Mouse (Mus musculus): ENCODE data around the gene Asns.
"Not testable (repeated sequence)": the region's sequence is repeated elsewhere in the genome, so short reads cannot be mapped to it uniquely, and the experiment has no call there.

Gene Asns

DNA sequence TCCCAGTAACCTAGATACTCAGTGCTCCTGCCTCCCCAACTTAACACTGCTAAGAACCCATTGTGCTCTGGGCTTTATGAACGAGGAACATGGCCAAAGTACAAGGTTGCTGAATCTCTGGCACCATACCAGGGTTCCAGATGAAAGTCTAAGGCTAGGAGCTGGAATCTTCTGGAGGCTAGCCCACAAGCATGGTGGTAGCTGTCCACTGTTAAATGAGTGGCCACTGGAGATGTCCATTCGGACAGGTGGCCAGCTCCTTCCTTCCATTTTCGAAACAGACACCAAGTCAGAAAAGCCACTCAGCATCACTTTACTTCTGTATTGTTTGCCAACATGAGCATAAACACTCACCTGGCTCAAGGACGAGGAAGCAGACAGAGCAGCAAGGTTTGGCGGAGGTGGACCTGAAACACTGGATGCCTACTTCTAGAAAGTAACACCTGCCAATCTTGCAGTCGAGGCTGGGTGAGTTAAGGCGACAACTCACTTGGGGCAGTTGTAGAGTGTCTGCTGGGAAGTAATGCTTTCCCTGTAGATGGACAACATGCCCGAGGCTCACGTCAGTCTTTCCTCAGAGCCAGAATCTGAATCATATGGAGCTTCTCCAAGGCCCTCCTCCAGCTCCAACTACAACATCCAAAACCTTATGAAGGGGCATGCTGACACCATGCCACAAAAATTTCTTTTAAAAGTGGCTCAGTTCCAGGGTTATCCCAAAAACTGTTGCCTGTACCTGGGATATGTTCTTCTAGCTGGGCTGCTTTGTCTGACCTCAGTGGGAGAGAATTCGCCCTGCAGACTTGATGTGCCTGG, 20.4 kb downstream of the Asns start:
- DNase-seq: no peak

DNA sequence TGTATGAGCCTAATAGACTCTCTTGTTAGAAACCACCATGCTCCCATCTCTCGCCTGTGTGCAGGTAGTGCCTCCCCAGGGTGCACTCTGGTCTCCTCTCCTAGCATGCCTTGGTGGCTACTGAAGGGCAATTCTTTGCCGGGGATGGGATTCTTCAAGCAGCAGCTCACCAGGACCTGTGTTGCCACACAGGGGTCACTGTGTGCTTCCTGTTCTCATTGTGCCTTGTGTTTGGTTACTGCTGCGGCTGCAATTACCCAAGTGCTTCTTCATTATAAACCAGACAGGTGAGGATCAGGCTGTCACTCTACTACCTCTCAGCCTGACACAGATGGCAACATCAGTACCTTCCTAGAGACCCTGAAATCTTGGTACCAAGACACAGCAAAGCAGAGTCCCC, 21.6 kb downstream of the Asns start:
- DNase-seq: no peak

DNA sequence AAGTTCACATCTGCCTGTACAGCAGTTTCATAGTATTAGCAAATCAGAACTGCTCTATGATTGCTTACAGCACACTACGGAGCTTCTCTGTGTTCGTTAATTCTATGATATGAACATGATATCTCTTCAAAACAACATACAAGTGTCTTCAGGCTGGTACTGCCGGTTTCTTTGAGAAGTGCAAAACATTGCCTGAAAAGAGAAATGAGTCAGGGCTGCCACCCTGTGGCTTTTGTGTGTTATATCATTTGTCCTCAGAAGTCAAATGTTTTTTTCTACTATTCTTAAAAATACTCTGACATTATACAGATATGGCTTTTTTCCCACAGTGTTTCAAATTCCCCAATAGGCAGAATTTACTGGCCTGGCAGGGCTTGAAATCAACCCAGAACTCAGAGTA, 22.5 kb downstream of the Asns start:
- no peak for DNase-seq

DNA sequence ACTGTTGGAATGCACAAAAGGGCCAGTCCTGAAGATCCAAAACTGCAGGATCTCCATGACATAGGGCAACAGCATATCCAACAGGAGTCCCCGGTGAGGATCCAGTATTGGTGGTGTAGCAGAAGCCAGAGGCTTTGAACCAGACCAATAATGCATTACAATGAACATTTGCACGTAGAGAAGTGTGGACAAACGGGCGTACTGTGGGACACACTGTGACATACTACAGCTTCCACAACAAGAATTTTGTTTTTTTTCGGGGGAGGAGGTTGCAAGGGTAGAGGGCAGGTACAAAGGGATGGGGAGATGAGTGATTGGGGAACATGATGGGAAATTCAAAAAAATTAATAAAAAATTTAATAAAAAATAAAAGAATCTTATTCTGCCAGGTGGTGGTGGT, 23.3 kb downstream of the Asns start:
- DNase-seq: no peak

DNA sequence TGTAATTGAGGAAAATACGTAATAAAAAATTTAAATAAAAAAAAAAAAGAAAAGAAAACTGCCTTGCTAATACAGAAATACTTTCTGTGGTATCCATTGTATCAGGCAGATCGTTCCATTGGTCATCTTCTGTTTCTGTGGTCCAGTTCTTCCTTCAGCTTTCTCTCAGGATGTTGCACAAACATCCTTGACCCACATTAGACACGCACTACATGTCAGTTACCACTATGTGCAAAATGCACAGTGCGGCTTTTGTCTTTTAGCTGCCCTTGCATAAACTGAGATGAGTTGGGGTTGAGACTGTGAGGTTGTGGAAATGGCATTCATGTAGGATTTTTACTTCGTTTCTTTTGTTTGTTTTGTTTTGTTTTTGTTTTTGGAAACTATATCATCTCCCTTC, 24.7 kb downstream of the Asns start:
- no peak for DNase-seq

DNA sequence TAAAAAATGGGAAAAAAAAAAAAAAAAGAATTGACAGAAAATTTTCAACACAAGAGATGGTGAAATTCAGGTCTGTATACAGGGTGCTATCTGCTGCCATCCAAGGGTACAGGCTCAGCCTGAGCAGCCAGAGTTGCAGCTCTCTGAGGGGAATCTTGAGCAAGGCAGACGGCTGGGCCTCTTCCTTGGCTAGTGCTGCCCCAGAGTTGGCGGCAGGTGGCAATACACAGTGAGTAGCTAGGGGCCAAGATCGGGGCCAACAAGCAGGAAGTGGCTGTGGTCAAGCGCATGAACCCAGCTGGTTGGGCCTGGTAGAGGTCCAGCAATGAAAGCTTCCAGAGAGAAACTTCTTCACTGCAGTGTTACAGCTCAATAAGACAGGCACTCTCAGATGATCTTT, 27.2 kb downstream of the Asns start:
- DNase-seq: not testable (repeated sequence)

- DNase-seq: peak; percentile 24
Observed at GRCm38 (mm10) chr6:7661455-7661854, 31.6 kb downstream of the Asns start.

DNA sequence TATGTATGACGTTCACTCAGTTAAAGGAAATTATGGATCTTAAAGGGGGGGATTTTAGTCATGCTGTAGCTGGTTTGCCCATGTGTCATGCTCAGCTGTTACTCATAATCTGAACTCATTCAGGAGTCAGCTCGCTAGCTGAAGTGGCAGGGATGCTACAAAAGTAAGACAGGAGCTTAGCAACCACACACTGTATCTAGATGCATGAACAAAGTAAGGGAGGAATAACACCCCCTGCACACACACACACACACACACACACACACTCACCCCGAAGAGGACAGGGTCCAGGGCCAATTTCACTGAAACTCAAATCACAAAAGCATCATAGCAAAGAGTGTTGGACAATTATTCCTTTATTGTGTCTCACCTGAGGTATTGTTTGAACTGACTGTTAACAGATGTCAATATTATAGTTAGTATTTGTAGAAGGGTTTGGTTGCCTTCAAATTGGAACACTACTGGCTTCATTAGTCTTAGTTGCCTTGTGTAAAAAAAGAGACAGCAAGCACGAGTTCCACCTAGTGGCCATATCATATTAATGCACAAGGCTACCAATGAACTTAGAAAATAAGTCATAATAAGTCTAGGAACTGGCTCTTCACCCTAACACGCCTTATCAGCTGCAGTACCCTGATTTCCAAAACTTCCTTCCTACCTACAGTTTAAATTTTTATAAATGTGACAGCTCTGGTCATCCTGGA, 32.5 kb downstream of the Asns start:
- DNase-seq: peak; percentile 48

- no peak for DNase-seq
Observed at GRCm38 (mm10) chr6:7656601-7657000, 36.5 kb downstream of the Asns start.

- no peak for DNase-seq
Observed at GRCm38 (mm10) chr6:7648458-7648857, 44.6 kb downstream of the Asns start.
